Mouse (Mus musculus): Measurements from ENCODE around the gene Dnajc10. TPM values are rescaled to one million over a fixed set of nuclear protein-coding genes. Genes with fewer than 3 reads are reported as not detected.

Dnajc10 gene
- polyA plus RNA-seq, 1 experiment, result 15.3 TPM

DNA sequence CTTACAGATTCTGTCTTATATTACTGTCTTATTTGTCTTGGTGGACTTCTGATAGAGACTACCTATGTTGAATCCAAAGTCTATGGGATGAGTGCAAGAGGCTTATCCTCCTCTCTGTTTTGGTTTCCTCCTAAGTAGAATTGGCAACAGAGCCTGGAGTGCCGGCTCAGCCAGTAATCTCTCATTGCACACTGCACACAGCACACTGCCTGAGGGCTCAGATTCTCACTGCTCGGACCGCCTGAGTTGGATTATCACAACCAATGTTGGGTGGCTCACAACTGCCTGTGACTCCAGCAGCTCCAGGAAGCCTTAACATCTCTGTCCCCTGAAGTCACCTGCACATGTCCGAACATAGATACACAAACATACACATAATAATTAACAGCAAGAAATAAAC lies 3.9 kb upstream of the Dnajc10 start:
- Histone ChIP-seq H3K4me1 (ENCODE audit: control insufficient read depth, insufficient read depth, insufficient read length, low read length) (no peaks in the 10 kb centered on the region), H3K27ac (replicated peaks; ENCODE audit: low read depth, low read length) (no peak overlapping the region), H3K4me3 (ENCODE audit: insufficient read depth, low read depth, low read length) (no peak overlapping the region)

DNA sequence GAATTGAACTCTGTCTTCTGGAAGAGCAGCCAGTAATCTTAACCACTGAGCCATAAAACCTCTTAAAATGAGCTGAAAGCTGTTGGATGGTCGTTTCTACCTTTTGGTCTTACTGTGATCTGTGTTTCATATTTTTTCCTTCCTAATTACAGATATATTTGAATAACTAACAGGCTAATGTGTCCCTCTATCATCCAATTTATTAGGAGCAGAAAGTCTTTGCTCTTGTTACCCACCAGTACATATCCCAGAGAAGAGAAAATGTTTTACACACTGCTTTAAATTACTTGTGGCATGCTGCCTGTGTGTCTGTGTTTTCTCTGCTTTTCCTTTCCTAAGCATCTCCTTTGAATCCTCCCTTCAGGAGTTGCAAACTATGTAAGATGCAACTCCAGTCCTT lies 1.1 kb upstream of the Dnajc10 start:
- Histone ChIP-seq H3K27ac (replicated peaks; ENCODE audit: low read depth, low read length) (no peak overlapping the region), H3K4me3 (ENCODE audit: insufficient read depth, low read depth, low read length) (no peak overlapping the region)

DNA sequence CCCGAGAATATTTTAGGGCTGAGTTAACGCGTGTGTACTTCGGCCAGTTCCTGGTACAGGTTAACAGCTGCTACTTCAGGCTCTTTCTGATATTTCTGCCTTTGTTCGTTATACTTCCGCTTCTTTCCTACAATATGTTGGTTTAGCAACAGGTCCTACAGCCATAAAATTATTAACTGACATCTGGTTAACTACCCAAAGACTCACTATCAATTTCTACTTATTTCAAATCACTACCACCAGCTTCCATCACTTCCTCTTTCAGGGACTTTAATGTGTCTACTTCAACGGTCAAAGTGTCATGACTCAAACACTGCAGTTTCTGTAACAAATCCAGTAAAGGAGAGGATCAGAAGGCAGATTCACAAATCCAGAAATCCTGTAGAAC lies 418 bp upstream of the Dnajc10 start:
- Histone ChIP-seq H3K27ac (replicated peaks; ENCODE audit: low read depth, low read length) (0 out of 2 replicates have a peak overlapping the region, but pooled peaks have one; percentile 38), H3K4me3 (ENCODE audit: insufficient read depth, low read depth, low read length) (peak overlapping the region; percentile 85), H3K4me1 (ENCODE audit: control insufficient read depth, insufficient read depth, insufficient read length, low read length) (no peaks in the 10 kb centered on the region)

More for the DNA sequence above, 1.1 kb upstream of the Dnajc10 start:
- H3K4me1 ChIP-seq (ENCODE audit: control insufficient read depth, insufficient read depth, insufficient read length, low read length), result no peaks in the 10 kb centered on the region

DNA sequence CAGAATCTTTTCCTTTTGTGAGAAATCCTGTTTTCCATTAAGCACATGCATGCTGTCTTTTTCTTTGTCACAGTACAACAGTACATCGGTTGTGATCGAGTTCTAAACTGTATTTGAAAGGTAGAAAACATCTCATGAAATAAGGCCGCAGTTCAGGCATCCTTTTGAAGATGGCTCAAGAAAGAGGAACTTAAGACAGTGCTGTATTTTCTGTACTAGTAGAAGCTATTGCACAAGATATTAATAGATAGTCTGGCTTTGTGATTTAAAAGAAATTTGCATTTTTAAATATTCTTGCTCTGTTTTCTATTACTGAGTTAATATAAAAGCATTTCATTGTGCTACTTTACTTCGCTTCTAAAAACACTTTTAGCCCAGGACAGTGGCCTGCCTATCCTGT lies 7.6 kb downstream of the Dnajc10 start:
- H3K4me3 ChIP-seq (ENCODE audit: insufficient read depth, low read depth, low read length), result no peak overlapping the region
- no peaks in the 10 kb centered on the region for H3K4me1 ChIP-seq (ENCODE audit: control insufficient read depth, insufficient read depth, insufficient read length, low read length)
- no peak overlapping the region for H3K27ac ChIP-seq (replicated peaks; ENCODE audit: low read depth, low read length)

DNA sequence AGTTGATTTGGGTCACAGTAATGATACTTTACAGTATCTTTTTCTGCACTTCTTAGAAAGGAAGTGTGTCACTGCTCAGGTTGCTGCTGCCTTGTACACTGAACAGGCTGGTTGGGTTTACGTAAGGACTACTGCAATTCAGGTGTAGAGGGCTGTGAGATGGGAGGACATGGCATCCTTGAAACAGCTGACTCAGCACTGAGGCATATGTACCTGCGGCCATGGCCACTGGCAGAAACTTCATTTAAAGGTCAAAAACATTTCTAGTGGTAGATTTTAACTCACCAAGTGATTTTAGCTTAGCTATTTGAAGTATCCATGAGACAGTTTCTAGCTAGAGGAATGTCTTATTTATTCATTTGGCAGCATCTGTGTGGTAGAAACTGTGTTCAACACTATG lies 10.5 kb downstream of the Dnajc10 start:
- Histone ChIP-seq H3K27ac (replicated peaks; ENCODE audit: low read depth, low read length) (no peak overlapping the region), H3K4me1 (ENCODE audit: control insufficient read depth, insufficient read depth, insufficient read length, low read length) (no peaks in the 10 kb centered on the region), H3K4me3 (ENCODE audit: insufficient read depth, low read depth, low read length) (no peak overlapping the region)

DNA sequence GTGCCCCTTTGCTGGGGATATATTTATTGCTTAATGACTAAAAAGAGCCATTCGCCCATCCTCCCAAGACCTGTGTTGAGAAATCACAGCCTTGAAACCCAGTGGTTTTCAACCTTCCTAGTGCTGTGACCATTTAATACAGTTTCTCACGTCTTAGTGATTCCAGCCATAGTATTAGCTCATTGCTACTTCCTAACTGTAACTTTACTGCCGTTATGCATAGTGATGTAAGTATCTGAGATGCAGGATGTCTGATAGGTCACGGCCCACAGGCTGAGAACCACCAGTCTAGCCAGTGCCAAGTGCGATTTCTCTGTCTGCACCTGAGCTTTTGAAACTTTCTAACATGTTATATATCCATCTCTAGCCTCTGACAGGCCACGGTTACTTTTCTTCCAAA lies 12.0 kb downstream of the Dnajc10 start:
- Histone ChIP-seq H3K27ac (replicated peaks; ENCODE audit: low read depth, low read length) (no peak overlapping the region), H3K4me3 (ENCODE audit: insufficient read depth, low read depth, low read length) (no peak overlapping the region)

DNA sequence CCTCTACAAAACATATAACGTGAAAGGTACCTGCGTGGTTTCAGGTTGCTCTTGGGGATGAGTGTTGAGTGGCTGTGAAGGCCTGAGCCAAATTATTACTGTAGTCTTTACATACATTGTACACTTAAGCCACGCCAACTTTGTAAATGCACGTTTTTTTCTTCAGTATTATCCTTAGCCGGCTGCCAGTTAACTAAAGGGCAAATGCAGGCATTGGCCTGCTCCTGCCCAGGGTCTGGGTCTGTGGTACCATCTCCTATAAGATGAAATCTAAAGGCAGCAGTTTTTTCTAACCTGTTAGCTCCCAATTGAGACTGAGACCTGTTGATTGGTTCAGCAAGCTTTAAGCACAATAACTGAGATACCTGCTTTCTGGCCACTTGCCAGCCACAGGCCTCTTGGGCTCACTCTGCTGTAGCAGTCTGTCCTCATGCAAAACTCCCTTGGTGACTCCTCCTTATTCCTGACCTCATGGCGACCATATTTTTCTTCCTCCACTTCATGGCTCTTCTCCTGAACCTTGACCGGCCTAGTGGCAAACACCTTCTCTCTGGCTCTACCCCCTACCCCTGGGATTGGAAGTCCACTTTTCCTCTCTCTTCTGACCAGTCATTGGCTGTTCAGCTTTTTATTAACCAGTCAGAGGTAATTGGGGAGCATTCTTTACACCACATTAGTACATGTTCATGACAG lies 13.8 kb downstream of the Dnajc10 start:
- H3K4me3 ChIP-seq (ENCODE audit: insufficient read depth, low read depth, low read length), result no peak overlapping the region
- H3K27ac ChIP-seq (replicated peaks; ENCODE audit: low read depth, low read length), result no peak overlapping the region
- no peaks in the 10 kb centered on the region for H3K4me1 ChIP-seq (ENCODE audit: control insufficient read depth, insufficient read depth, insufficient read length, low read length)

More for the DNA sequence above, 12.0 kb downstream of the Dnajc10 start:
- H3K4me1 ChIP-seq (ENCODE audit: control insufficient read depth, insufficient read depth, insufficient read length, low read length), result no peaks in the 10 kb centered on the region

DNA sequence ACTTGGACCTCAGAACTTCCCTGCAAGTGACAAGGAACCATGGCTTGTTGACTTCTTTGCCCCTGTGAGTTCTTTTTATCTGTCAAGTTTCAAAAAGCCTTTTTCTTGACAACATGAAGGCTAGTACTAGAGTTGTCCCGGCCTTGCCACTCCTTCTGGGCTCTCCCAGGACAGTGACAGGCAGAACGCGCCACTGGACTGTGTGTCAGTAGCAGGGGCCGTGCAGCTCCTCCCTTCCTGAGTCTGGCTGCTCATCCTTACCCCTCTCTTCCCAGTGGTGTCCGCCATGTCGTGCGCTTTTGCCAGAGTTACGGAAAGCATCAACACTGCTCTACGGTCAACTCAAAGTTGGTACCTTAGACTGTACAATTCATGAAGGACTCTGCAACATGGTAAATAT lies 25.3 kb downstream of the Dnajc10 start:
- no peaks in the 10 kb centered on the region for H3K4me1 ChIP-seq (ENCODE audit: control insufficient read depth, insufficient read depth, insufficient read length, low read length)
- H3K27ac ChIP-seq (replicated peaks; ENCODE audit: low read depth, low read length), result no peak overlapping the region
- no peak overlapping the region for H3K4me3 ChIP-seq (ENCODE audit: insufficient read depth, low read depth, low read length)

DNA sequence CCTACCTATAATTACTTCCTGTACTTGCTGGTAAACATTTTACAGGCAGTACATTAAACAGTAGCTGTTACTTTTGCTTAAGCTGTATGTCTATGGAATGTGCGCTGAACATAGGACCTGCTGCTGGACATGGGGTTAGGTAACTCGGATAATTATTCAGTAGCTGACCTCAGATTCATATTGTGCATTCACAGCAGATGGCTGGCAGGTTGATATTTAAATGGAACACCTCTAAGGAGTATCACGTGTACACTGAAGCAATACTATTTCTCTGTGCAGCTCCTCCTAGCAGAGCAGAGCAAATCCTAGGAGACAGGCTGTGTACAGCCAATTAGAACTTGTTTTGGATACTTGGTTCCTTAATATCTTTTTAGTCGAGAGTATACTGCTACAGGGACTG lies 39.3 kb downstream of the Dnajc10 start:
- no peak overlapping the region for H3K27ac ChIP-seq (replicated peaks; ENCODE audit: low read depth, low read length)
- H3K4me3 ChIP-seq (ENCODE audit: insufficient read depth, low read depth, low read length), result no peak overlapping the region

DNA sequence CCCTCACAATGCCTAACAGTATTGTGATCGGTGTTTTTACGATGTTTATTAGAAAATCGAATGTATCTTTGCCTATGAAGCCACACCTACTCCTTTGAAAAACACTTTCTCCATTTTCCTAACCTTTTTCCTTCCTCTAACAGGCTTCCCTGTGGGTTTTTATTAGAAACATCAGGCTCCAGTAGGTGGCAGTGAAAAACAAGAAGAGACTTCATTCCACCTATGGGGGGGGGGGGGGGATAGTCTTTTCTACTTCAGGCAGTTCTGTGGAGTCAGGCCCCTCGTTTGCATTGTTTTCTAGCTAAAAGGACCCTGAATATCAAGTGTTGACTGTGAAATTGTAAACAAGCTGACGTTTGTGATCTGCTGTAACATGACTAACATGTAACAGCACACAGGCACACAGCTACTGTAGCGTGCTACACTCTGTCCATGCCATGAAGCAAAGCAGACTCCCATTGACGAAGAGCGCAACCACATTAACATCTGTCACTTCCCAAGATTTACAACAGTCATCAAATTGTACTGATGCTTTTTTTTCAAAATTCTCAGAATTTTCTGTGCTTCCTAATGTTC lies 41.5 kb downstream of the Dnajc10 start:
- H3K4me1 ChIP-seq (ENCODE audit: control insufficient read depth, insufficient read depth, insufficient read length, low read length), result no peaks in the 10 kb centered on the region
- H3K27ac ChIP-seq (replicated peaks; ENCODE audit: low read depth, low read length), result no peak overlapping the region

More for the DNA sequence above, 39.3 kb downstream of the Dnajc10 start:
- no peaks in the 10 kb centered on the region for H3K4me1 ChIP-seq (ENCODE audit: control insufficient read depth, insufficient read depth, insufficient read length, low read length)

DNA sequence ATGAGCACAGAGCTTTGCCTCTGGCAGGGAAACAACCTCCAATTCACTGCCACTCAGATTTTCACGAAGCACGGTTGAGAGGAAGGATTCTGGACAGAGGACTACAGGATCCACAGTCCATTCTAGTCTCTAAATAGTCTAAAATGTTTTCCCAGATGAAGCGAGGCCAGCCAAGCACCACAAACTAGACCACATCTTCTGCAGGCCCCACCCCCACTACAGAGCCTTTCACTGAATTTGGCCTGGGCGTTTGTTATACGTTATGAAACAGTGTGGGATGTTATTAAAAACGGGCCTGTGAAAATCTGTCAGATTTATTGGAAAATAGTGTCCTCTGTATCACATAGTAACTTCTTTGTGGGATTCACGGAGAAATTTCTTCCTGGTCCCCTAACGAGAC lies 56.2 kb downstream of the Dnajc10 start:
- no peaks in the 10 kb centered on the region for H3K4me1 ChIP-seq (ENCODE audit: control insufficient read depth, insufficient read depth, insufficient read length, low read length)
- H3K4me3 ChIP-seq (ENCODE audit: insufficient read depth, low read depth, low read length), result no peak overlapping the region

More for the DNA sequence above, 41.5 kb downstream of the Dnajc10 start:
- no peak overlapping the region for H3K4me3 ChIP-seq (ENCODE audit: insufficient read depth, low read depth, low read length)

DNA sequence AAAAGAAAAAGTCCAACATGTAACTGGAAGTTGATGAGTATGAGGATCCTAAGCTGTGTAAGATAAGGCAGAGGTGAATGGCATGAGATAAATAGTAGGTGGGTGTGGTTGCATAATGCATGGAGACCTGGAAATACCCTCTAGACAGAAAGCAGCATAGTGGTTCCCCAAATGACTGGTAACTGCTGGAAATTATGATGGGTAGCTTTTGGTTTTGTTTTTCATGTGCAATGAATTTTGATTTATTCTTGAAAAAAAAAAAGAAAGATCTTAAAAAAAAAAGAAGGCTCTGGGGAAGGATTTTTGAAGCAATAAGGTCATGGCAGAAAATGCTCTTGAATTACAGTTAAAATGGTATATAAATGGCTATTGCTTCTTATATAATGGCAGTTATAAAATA lies 59.6 kb downstream of the Dnajc10 start:
- no peak overlapping the region for H3K27ac ChIP-seq (replicated peaks; ENCODE audit: low read depth, low read length)
- no peak overlapping the region for H3K4me3 ChIP-seq (ENCODE audit: insufficient read depth, low read depth, low read length)
- no peaks in the 10 kb centered on the region for H3K4me1 ChIP-seq (ENCODE audit: control insufficient read depth, insufficient read depth, insufficient read length, low read length)

More for the DNA sequence above, 56.2 kb downstream of the Dnajc10 start:
- no peak overlapping the region for H3K27ac ChIP-seq (replicated peaks; ENCODE audit: low read depth, low read length)

DNA sequence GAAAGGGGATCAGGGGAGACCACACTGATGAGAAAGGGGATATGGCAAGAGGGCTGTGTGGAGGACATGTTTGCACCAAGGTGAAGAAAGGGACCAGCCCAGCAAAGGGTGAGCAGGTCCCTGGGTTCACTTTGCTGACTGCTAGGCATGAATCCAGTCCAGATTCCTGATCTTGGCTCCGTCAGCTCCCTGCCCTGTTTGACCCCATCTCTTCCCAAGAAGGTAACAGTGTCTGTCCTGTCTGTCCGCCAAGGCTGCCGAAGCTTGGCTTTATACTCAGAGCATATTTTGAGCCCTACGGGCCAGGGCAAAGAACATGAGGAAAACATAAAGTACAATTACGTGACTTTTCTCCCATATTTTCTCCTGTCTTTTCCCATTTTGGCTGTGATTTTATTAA lies 64.6 kb downstream of the Dnajc10 start:
- Histone ChIP-seq H3K27ac (replicated peaks; ENCODE audit: low read depth, low read length) (no peak overlapping the region), H3K4me3 (ENCODE audit: insufficient read depth, low read depth, low read length) (no peak overlapping the region), H3K4me1 (ENCODE audit: control insufficient read depth, insufficient read depth, insufficient read length, low read length) (no peaks in the 10 kb centered on the region)

DNA sequence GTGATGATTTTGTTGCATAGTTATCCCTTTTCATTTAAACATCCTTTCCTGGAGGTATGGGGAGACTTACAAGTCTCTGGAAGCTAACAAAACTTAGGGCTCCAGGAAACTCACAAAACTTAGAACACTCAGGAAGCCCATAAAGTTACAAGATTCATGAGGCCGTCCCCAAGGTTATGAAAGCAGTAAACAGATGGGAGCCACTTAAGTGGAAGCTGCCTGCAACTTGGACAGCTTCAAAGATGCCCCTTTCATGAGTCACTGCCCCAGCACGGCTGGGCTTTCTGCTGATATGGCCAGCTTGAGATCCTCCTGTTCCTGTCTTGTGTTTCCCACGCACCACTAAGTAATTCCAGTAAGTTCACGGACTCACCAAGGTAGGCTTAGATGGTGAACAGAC lies 69.2 kb downstream of the Dnajc10 start:
- H3K27ac ChIP-seq (replicated peaks; ENCODE audit: low read depth, low read length), result no peak overlapping the region
- H3K4me1 ChIP-seq (ENCODE audit: control insufficient read depth, insufficient read depth, insufficient read length, low read length), result no peaks in the 10 kb centered on the region
- no peak overlapping the region for H3K4me3 ChIP-seq (ENCODE audit: insufficient read depth, low read depth, low read length)

DNA sequence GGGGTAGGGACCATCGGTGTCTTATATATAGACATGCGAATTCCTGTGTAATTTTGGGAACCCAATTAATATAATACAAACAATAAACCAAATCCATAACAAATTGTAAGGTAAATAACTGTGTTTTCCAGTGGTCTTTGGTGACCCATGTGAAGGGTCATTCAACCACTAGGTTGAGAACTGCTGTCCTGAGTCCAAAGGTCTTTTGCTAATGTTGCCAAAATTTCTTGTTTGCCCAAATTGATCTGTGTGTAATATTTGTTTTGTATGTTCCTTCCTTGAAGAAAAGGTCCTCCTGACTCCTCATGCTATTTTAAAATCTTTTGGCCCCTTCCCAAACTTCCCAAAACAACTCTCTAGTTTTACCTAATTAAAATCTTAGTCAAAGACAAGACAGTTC lies 71.0 kb downstream of the Dnajc10 start:
- Histone ChIP-seq H3K4me1 (ENCODE audit: control insufficient read depth, insufficient read depth, insufficient read length, low read length) (no peaks in the 10 kb centered on the region), H3K27ac (replicated peaks; ENCODE audit: low read depth, low read length) (no peak overlapping the region), H3K4me3 (ENCODE audit: insufficient read depth, low read depth, low read length) (no peak overlapping the region)

DNA sequence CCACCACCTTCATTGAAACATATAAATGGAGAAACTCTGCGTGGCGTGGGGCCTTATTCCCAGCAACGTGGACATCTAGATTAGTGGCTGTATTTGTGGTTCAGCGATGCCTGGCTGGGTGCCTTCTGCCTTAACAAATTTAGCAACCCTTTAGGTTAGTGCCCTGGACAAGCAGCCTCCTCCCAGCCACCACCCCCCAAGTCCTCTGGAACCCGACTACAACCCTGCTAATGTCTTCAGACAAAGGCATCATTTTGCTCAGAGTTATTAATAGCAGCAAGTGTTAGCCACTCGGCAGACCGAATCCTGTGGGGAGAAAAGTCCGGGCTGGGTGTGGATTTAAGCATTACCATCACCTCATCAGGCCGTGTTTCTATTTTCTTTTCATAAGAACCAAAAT lies 72.4 kb downstream of the Dnajc10 start:
- Histone ChIP-seq H3K4me1 (ENCODE audit: control insufficient read depth, insufficient read depth, insufficient read length, low read length) (no peaks in the 10 kb centered on the region), H3K27ac (replicated peaks; ENCODE audit: low read depth, low read length) (no peak overlapping the region)

More for the DNA sequence above, 72.4 kb downstream of the Dnajc10 start:
- H3K4me3 ChIP-seq (ENCODE audit: insufficient read depth, low read depth, low read length), result no peak overlapping the region
